Mouse (Mus musculus) liver, postnatal 0 days (tissue): ENCODE results near the gene Socs7.

Experiments
- CTCF ChIP-seq: sonication (generic); IDR thresholded peaks from 2 replicates; pipeline ENCODE4 v1.5.1; 2016; ENCODE audit warnings: antibody characterized with exemption, low read depth
- EP300 ChIP-seq: IDR thresholded peaks from 2 replicates; pipeline ENCODE4 v1.6.1; 2016; ENCODE audit warnings: antibody characterized with exemption, low read depth, mild to moderate bottlenecking

DNA sequence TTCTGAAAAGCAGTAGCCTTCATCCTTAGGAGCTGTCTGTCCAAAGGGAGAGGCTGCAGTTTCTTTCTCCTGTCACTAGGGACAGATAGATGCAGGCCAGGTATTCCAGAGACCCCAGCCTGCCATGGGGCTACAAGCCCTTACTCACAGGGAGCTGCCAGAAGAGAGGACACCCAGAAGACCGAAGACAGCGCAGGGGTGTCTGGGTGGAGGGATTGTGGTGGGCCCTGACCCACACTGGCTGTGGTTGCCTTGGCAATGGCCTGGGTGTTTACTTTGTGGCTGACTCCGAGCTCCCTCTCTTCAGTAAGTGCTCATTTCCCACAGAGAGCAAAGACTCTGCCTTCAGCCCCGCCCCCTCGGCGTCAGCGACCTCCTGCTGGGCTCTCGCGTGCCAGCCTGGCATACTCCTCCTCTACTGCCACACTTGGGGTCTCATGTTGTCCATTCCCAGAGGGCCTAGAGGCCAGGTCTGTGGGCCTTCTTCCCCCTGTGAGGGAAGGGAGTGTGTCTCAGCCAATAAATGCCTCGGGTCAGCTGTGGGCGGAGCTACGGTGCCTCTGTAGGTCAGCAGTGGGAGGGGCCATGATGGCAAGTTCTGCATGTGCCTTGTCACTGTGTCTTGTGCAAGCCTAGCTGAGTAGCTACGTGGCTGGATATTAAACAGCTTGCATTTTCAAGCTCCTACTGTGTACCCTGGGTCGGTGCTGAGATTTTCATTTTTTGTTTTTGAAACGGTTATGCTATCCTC lies 72.5 kb downstream of the Socs7 start:
- TF ChIP-seq CTCF = peak; percentile 70
- peak; percentile 49; the same call in 1 of the 2 replicates for TF ChIP-seq EP300
